ENCODE assay signal across 14 mouse cellular contexts in genomic region chr1:40268536-40268935, GRCm38 (mm10). TPM values are rescaled to one million over a fixed set of nuclear protein-coding genes. Genes with fewer than 3 reads are reported as not detected.
A peak's percentile ranks its signal among the peaks of the same experiment; 100 is the strongest.
DNase-seq lines count a peak whose midpoint lies in the region; ATAC-seq and TF ChIP-seq lines count a peak whose summit lies in the region.
"Had no signal": no experiment of that assay in that cellular context is flagged by ENCODE, and none has a peak within 500 bp of the region (broad histone marks: within the 10 kb centered on the region; RNA-seq: fewer than 3 reads in every experiment).

No protein-coding gene starts in this region.

- H3K4me2 ChIP-seq in heart, embryonic 13.5 days, result peak overlapping the region; percentile 84
- peak overlapping the region; percentile 76 for H3K4me2 ChIP-seq in lung, postnatal 0 days (replicated peaks; ENCODE audit: low read depth, low read length)
- H3K4me2 ChIP-seq in liver, embryonic 14.5 days (ENCODE audit: low read depth), result peak overlapping the region; percentile 53

- WGBS in heart, embryonic 13.5 days, result 58% methylated on average over 6 of the region's 6 CpGs
- 62% methylated on average over 6 of the region's 6 CpGs for WGBS in lung, postnatal 0 days
- WGBS in liver, embryonic 14.5 days (ENCODE audit: insufficient replicate concordance), result 48% methylated on average over 6 of the region's 6 CpGs

- no peaks in the 10 kb centered on the region for H3K27me3 ChIP-seq in heart, embryonic 13.5 days (replicated peaks)
- H3K27me3 ChIP-seq in lung, postnatal 0 days (replicated peaks; ENCODE audit: insufficient read depth, low read length), result no peaks in the 10 kb centered on the region
- H3K27me3 ChIP-seq in liver, embryonic 14.5 days (ENCODE audit: control insufficient read depth, insufficient read depth, low read length), result peaks cover 5% of the 10 kb centered on the region; the same call in 1 of the 2 replicates

- peaks cover 37% of the 10 kb centered on the region for H3K4me1 ChIP-seq in heart, embryonic 13.5 days
- H3K4me1 ChIP-seq in lung, postnatal 0 days (ENCODE audit: insufficient read depth, low read depth, low read length), result peaks cover 21% of the 10 kb centered on the region; the same call in 1 of the 2 replicates
- H3K4me1 ChIP-seq in liver, embryonic 14.5 days (replicated peaks; ENCODE audit: control insufficient read depth in 2 of 2, insufficient read depth in 2 of 2, low read length in 1 of 2), result peaks cover 0 to 15% of the 10 kb centered on the region in 2 experiments; a peak in 3 of 4 replicates

- H3K27ac ChIP-seq in heart, embryonic 13.5 days (replicated peaks), result no peak overlapping the region
- H3K27ac ChIP-seq in lung, postnatal 0 days (ENCODE audit: low read length), result no peak overlapping the region
- H3K27ac ChIP-seq in liver, embryonic 14.5 days, result no peak overlapping the region
- H3K27ac ChIP-seq: midbrain, embryonic 10.5 days had no signal

- no peaks in the 10 kb centered on the region; the same call in 1 of the 2 replicates for H3K9me3 ChIP-seq in heart, embryonic 13.5 days
- H3K9me3 ChIP-seq in lung, postnatal 0 days (ENCODE audit: low read length), result no peaks in the 10 kb centered on the region
- H3K9me3 ChIP-seq in liver, embryonic 14.5 days (ENCODE audit: control insufficient read depth, low read length), result no peaks in the 10 kb centered on the region
- H3K9me3 ChIP-seq: midbrain, embryonic 10.5 days had no signal

- DNase-seq in heart, adult 8-10 months (ENCODE audit: low spot score), result no peak
- no peak for DNase-seq in lung, postnatal 0 days (ENCODE audit: low spot score)
- no peak for DNase-seq in lung, postnatal 25 days (ENCODE audit: low spot score)
- no peak for DNase-seq in liver, embryonic 14.5 days (ENCODE audit: low read depth in 3 of 3, low spot score in 3 of 3)
- DNase-seq in right cerebral cortex, postnatal 14 days, result no peak
- no peak for DNase-seq in T-cell, adult 2 months (ENCODE audit: low spot score)
- DNase-seq: gastrocnemius, postnatal 36 days; lung, postnatal 10 days; thymus, adult 2 months had no signal

- no peak overlapping the region for H3K9ac ChIP-seq in heart, embryonic 13.5 days
- no peak overlapping the region for H3K9ac ChIP-seq in lung, postnatal 0 days (replicated peaks; ENCODE audit: low read depth)
- H3K9ac ChIP-seq in liver, embryonic 14.5 days (replicated peaks), result no peak overlapping the region

- no peak for ATAC-seq in heart, embryonic 13.5 days (ENCODE audit: extremely low read depth, insufficient number of reproducible peaks, low FRiP score, low TSS enrichment)
- ATAC-seq in lung, postnatal 0 days, result no peak
- no peak for ATAC-seq in liver, embryonic 14.5 days (ENCODE audit: insufficient read depth)
- ATAC-seq: CD4-positive, CD25-positive, alpha-beta regulatory T cell, adult 4 months; hindbrain, embryonic 16.5 days had no signal

- no peak overlapping the region for H3K4me3 ChIP-seq in heart, embryonic 13.5 days
- no peak overlapping the region for H3K4me3 ChIP-seq in lung, postnatal 0 days (ENCODE audit: low read depth, low read length)
- peak overlapping the region; percentile 1 to 33; a peak in 3 of 4 replicates for H3K4me3 ChIP-seq in liver, embryonic 14.5 days (ENCODE audit: insufficient read depth in 1 of 2, low read depth in 2 of 2, low read length in 2 of 2)
- H3K4me3 ChIP-seq: erythroblast, embryonic 14.5 days; midbrain, embryonic 10.5 days had no signal

- H3K36me3 ChIP-seq in heart, embryonic 13.5 days, result no peaks in the 10 kb centered on the region
- no peaks in the 10 kb centered on the region for H3K36me3 ChIP-seq in lung, postnatal 0 days (ENCODE audit: insufficient read depth, low read length)
- H3K36me3 ChIP-seq in liver, embryonic 14.5 days (replicated peaks; ENCODE audit: control insufficient read depth, insufficient read depth, low read depth), result no peaks in the 10 kb centered on the region
- H3K36me3 ChIP-seq: midbrain, embryonic 10.5 days had no signal

- TF ChIP-seq EP300 in lung, postnatal 0 days (IDR thresholded peaks at IDR 0.05), result no peak
- TF ChIP-seq EP300 in liver, embryonic 14.5 days (IDR thresholded peaks at IDR 0.05; ENCODE audit: low read depth), result no peak

- no peak for TF ChIP-seq CTCF in lung, postnatal 0 days (IDR thresholded peaks at IDR 0.05)
- TF ChIP-seq CTCF in liver, embryonic 14.5 days (IDR thresholded peaks at IDR 0.05; ENCODE audit: low read depth), result no peak

RNA-seq across cellular contexts. Expression of gene Il1r1, which starts 43.7 kb away (rescaled TPM):
- 6.2 and 6.3 TPM in 2 replicates for polyA plus RNA-seq in heart, embryonic 13.5 days (2015; fragmentation: Nextera tagmentation; extraction: Ambion mirVana)
- 1 to 10 TPM; 4.2 to 5.4 (median 5.1) TPM for total RNA-seq in heart, adult 8-10 months (2022)
- polyA plus RNA-seq in lung, postnatal 0 days (2015; fragmentation: Nextera tagmentation; extraction: Ambion mirVana), result 13.5 and 14.1 TPM in 2 replicates
- polyA plus RNA-seq in liver, embryonic 14.5 days (2012; rRNA removed), result 2.7 and 2.9 TPM in 2 replicates
- 9.2 and 9.9 TPM in 2 replicates for polyA plus RNA-seq in liver, embryonic 14.5 days (2014; fragmentation: Nextera tagmentation; extraction: Ambion mirVana)
- polyA plus RNA-seq: CD4-positive, CD25-positive, alpha-beta regulatory T cell, adult 4 months had no signal

RNA-seq across cellular contexts. Expression of gene Il1rl2, which starts 55.9 kb away (rescaled TPM):
- 3.5 and 3.8 TPM in 2 replicates for polyA plus RNA-seq in heart, embryonic 13.5 days (2015; fragmentation: Nextera tagmentation; extraction: Ambion mirVana)
- total RNA-seq in heart, adult 8-10 months (2022), result 1 to 10 TPM in 2 of 4 experiments, under 1 TPM in 2; 0.60 to 1.7 (median 1.2) TPM
- 6.3 and 8.2 TPM in 2 replicates for polyA plus RNA-seq in lung, postnatal 0 days (2015; fragmentation: Nextera tagmentation; extraction: Ambion mirVana)
- 0.80 and 0.91 TPM in 2 replicates for polyA plus RNA-seq in liver, embryonic 14.5 days (2012; rRNA removed)
- polyA plus RNA-seq in liver, embryonic 14.5 days (2014; fragmentation: Nextera tagmentation; extraction: Ambion mirVana), result 0.52 and 0.91 TPM in 2 replicates
- polyA plus RNA-seq: erythroblast, embryonic 14.5 days had no signal

Comparison
In these comparisons a context has a peak if more than half of its experiments do, and no peak if none do; other contexts are left out.
1. H3K4me3 ChIP-seq: peak in liver, embryonic 14.5 days (2 of 2); none in heart, embryonic 13.5 days (single experiment) and lung, postnatal 0 days (single experiment).
2. Peak in every context shown above with its lines, with median percentiles within 50 percentile points of each other: H3K4me2 ChIP-seq.